Mouse (Mus musculus): Measurements from ENCODE around the gene S100pbp. TPM values are rescaled to one million over a fixed set of nuclear protein-coding genes. Genes with fewer than 3 reads are reported as not detected.

Gene S100pbp
- polyA plus RNA-seq, 1 experiment from 2014 or later, result 24.4 TPM

Other genes starting within 250 kb of the S100pbp start
- 19.1 and 23.2 TPM in 2 replicates for gene Azin2, start 227.3 kb downstream of the S100pbp start, polyA plus RNA-seq (2015; fragmentation: Nextera tagmentation; extraction: Ambion mirVana)
- 82.4 and 83.2 TPM in 2 replicates for gene Ak2, start 197.8 kb downstream of the S100pbp start, polyA plus RNA-seq (2015; fragmentation: Nextera tagmentation; extraction: Ambion mirVana)
- gene Rnf19b, start 131.5 kb downstream of the S100pbp start, polyA plus RNA-seq (2015; fragmentation: Nextera tagmentation; extraction: Ambion mirVana), result 34.6 and 35.4 TPM in 2 replicates
- not detected in 2 replicates for gene Tmem54, start 84.2 kb downstream of the S100pbp start, polyA plus RNA-seq (2015; fragmentation: Nextera tagmentation; extraction: Ambion mirVana)
- 76.7 and 78.1 TPM in 2 replicates for gene Hpca, start 67.7 kb downstream of the S100pbp start, polyA plus RNA-seq (2015; fragmentation: Nextera tagmentation; extraction: Ambion mirVana)
- gene Fndc5, start 52.7 kb downstream of the S100pbp start, polyA plus RNA-seq (2015; fragmentation: Nextera tagmentation; extraction: Ambion mirVana), result 7.0 and 7.8 TPM in 2 replicates
- gene Yars, start within 50 bp of the S100pbp start, polyA plus RNA-seq (2015; fragmentation: Nextera tagmentation; extraction: Ambion mirVana), result 114 and 116 TPM in 2 replicates
- 9.4 and 9.7 TPM in 2 replicates for gene C77080, start 71.7 kb upstream of the S100pbp start, polyA plus RNA-seq (2015; fragmentation: Nextera tagmentation; extraction: Ambion mirVana)
- gene Sync, start 97.9 kb upstream of the S100pbp start, polyA plus RNA-seq (2015; fragmentation: Nextera tagmentation; extraction: Ambion mirVana), result 0.50 and 0.86 TPM in 2 replicates
- 260 and 271 TPM in 2 replicates for gene Rbbp4, start 145.6 kb upstream of the S100pbp start, polyA plus RNA-seq (2015; fragmentation: Nextera tagmentation; extraction: Ambion mirVana)
- 19.9 and 21.1 TPM in 2 replicates for gene Zbtb8os, start 146.0 kb upstream of the S100pbp start, polyA plus RNA-seq (2015; fragmentation: Nextera tagmentation; extraction: Ambion mirVana)
- gene Zbtb8a, start 188.4 kb upstream of the S100pbp start, polyA plus RNA-seq (2015; fragmentation: Nextera tagmentation; extraction: Ambion mirVana), result 20.4 and 21.5 TPM in 2 replicates

All from midbrain, embryonic 15.5 days (tissue).